Mouse (Mus musculus) spleen, adult 2 months (tissue): ENCODE measurements around the gene Cpa2. TPM values are rescaled to one million over a fixed set of nuclear protein-coding genes. Genes with fewer than 3 reads are reported as not detected.

Source experiments
- DNase-seq, 2 experiments: peaks; one replicate each; pipeline versions ENCODE4 v3.0.0 to v3.0.0-alpha.2; 2012 to 2021; ENCODE audit warnings: low spot score in 2 of 2, low read depth in 1 of 2
- H3K27ac ChIP-seq: fragments of 200-500 bp; 2 replicates; pipeline ENCODE4 v1.5.1; 2012; ENCODE audit warnings: low read length, inconsistent platforms; ENCODE audit not compliant: insufficient read depth
- H3K27me3 ChIP-seq: fragments of 200-500 bp; 2 replicates; pipeline ENCODE4 v1.6.1; 2012; ENCODE audit warnings: mild to moderate bottlenecking, moderate library complexity, low read length, inconsistent platforms; ENCODE audit not compliant: control insufficient read depth, insufficient read depth
- H3K36me3 ChIP-seq: fragments of 200-500 bp; 2 replicates; pipeline ENCODE4 v1.6.1; 2012; ENCODE audit warnings: mild to moderate bottlenecking, low read length, inconsistent platforms; ENCODE audit not compliant: control insufficient read depth, insufficient read depth
- H3K4me1 ChIP-seq: fragments of 200-500 bp; 2 replicates; pipeline ENCODE4 v1.6.1; 2011; ENCODE audit warnings: inconsistent platforms; ENCODE audit not compliant: control insufficient read depth, insufficient read depth, insufficient read length
- H3K4me3 ChIP-seq: fragments of 200-500 bp; 2 replicates; pipeline ENCODE4 v1.5.1; 2011; ENCODE audit warnings: mild to moderate bottlenecking, inconsistent platforms; ENCODE audit not compliant: insufficient read depth, insufficient read length; ENCODE audit errors: extremely low read depth
- CTCF ChIP-seq: fragments of 200-500 bp; IDR thresholded peaks from 2 replicates; pipeline ENCODE4 v1.5.1; 2011; ENCODE audit warnings: mild to moderate bottlenecking, inconsistent platforms; ENCODE audit not compliant: insufficient read depth, insufficient read length, insufficient replicate concordance; ENCODE audit errors: extremely low read depth
- POLR2A ChIP-seq: fragments of 200-500 bp; IDR thresholded peaks from 2 replicates; pipeline ENCODE4 v1.6.1; 2011; ENCODE audit warnings: low read depth, low read length, inconsistent platforms
- WGBS: fragments of 180-500 bp; shearing (Covaris S2); methylation state at CpG from one replicate; pipeline ENCODE4 v1.1.7; 2018; 5-methylcytosine and 5-hydroxymethylcytosine counted together
- polyA plus RNA-seq: library from polyadenylated mRNA; depleted of rRNA; stranded (reverse); fragments of >200 nt; gene quantifications from 2 replicates; pipeline ENCODE4 v1.2.3, GENCODE M21; 2012

Gene Cpa2
- polyA plus RNA-seq, 1 experiment, result 193 TPM

- DNase-seq, result no peak
- Histone ChIP-seq H3K27ac (no peak overlapping the region), H3K27me3 (0 out of 2 replicates have a peak, but pooled peaks cover 2% of the 10 kb centered on the region), H3K4me1 (no peaks in the 10 kb centered on the region), H3K4me3 (no peak overlapping the region), H3K36me3 (no peaks in the 10 kb centered on the region)
- TF ChIP-seq CTCF, result no peak
- no peak for TF ChIP-seq POLR2A
- WGBS, result 94% methylated on average over 5 of the region's 5 CpGs
Measured at GRCm38 (mm10) chr6:30554092-30554491, 12.7 kb downstream of the Cpa2 start.

- 0 out of 2 replicates have a peak, but pooled peaks cover 2% of the 10 kb centered on the region for H3K27me3 ChIP-seq
- H3K4me3 ChIP-seq, result no peak overlapping the region
- no peak overlapping the region for H3K27ac ChIP-seq
- no peaks in the 10 kb centered on the region for H3K36me3 ChIP-seq
- no peaks in the 10 kb centered on the region for H3K4me1 ChIP-seq
- TF ChIP-seq POLR2A (no peak), CTCF (no peak)
- WGBS, result 91% methylated on average over 5 of the region's 5 CpGs
- no peak for DNase-seq
Measured at GRCm38 (mm10) chr6:30554621-30555170, 13.3 kb downstream of the Cpa2 start.

GRCm38 (mm10) chr6:30556080-30556479, 14.7 kb downstream of the Cpa2 start:
- Histone ChIP-seq H3K27me3 (0 out of 2 replicates have a peak, but pooled peaks cover 2% of the 10 kb centered on the region), H3K27ac (no peak overlapping the region), H3K4me3 (no peak overlapping the region), H3K36me3 (no peaks in the 10 kb centered on the region), H3K4me1 (no peaks in the 10 kb centered on the region)
- no peak for DNase-seq
- TF ChIP-seq CTCF (no peak), POLR2A (no peak)
- WGBS, result 47% methylated on average over 4 of the region's 9 CpGs

GRCm38 (mm10) chr6:30559726-30560125, 18.3 kb downstream of the Cpa2 start:
- H3K27me3 ChIP-seq, result no peaks in the 10 kb centered on the region
- H3K4me3 ChIP-seq, result no peak overlapping the region
- no peak for DNase-seq
- H3K27ac ChIP-seq, result no peak overlapping the region
- H3K4me1 ChIP-seq, result no peaks in the 10 kb centered on the region
- WGBS, result 79% methylated on average over 1 of the region's 1 CpGs
- H3K36me3 ChIP-seq, result no peaks in the 10 kb centered on the region
- no peak for TF ChIP-seq CTCF
- no peak for TF ChIP-seq POLR2A

- no peaks in the 10 kb centered on the region for H3K4me1 ChIP-seq
- H3K27ac ChIP-seq, result no peak overlapping the region
- no peaks in the 10 kb centered on the region for H3K36me3 ChIP-seq
- no peak overlapping the region for H3K4me3 ChIP-seq
- no peaks in the 10 kb centered on the region for H3K27me3 ChIP-seq
- 78% methylated on average over 4 of the region's 4 CpGs for WGBS
- TF ChIP-seq POLR2A, result no peak
- no peak for TF ChIP-seq CTCF
- DNase-seq, result no peak
Measured at GRCm38 (mm10) chr6:30562132-30562531, 20.8 kb downstream of the Cpa2 start.

GRCm38 (mm10) chr6:30563575-30563974, 22.2 kb downstream of the Cpa2 start:
- WGBS, result 83% methylated on average over 6 of the region's 6 CpGs
- H3K4me1 ChIP-seq, result no peaks in the 10 kb centered on the region
- no peaks in the 10 kb centered on the region for H3K27me3 ChIP-seq
- H3K4me3 ChIP-seq, result no peak overlapping the region
- no peak for DNase-seq
- H3K27ac ChIP-seq, result no peak overlapping the region
- H3K36me3 ChIP-seq, result no peaks in the 10 kb centered on the region
- no peak for TF ChIP-seq CTCF
- TF ChIP-seq POLR2A, result no peak

- no peaks in the 10 kb centered on the region for H3K4me1 ChIP-seq
- H3K27ac ChIP-seq, result no peak overlapping the region
- no peak for DNase-seq
- H3K27me3 ChIP-seq, result no peaks in the 10 kb centered on the region
- 92% methylated on average over 6 of the region's 6 CpGs for WGBS
- H3K4me3 ChIP-seq, result no peak overlapping the region
- no peaks in the 10 kb centered on the region for H3K36me3 ChIP-seq
- no peak for TF ChIP-seq CTCF
- no peak for TF ChIP-seq POLR2A
Measured at GRCm38 (mm10) chr6:30564051-30564450, 22.7 kb downstream of the Cpa2 start.
